In genomic region chr1:191956261-191956660, GRCm38 (mm10) we compare ENCODE assay signal across 8 mouse cellular contexts. TPM values are rescaled to one million over a fixed set of nuclear protein-coding genes. Genes with fewer than 3 reads are reported as not detected.
A peak's percentile ranks its signal among the peaks of the same experiment; 100 is the strongest.
DNase-seq lines count a peak whose midpoint lies in the region; ATAC-seq lines count a peak whose summit lies in the region.

No protein-coding gene starts in this region.

- H3K4me3 ChIP-seq in forebrain, embryonic 15.5 days: no peak overlapping the region
- H3K4me3 ChIP-seq in forebrain, embryonic 13.5 days: no peak overlapping the region
- H3K4me3 ChIP-seq in embryonic facial prominence, embryonic 13.5 days: no peak overlapping the region
- no peak overlapping the region for H3K4me3 ChIP-seq in hindbrain, embryonic 12.5 days

- H3K27me3 ChIP-seq in forebrain, embryonic 15.5 days: no peaks in the 10 kb centered on the region
- H3K27me3 ChIP-seq in forebrain, embryonic 13.5 days: no peaks in the 10 kb centered on the region
- 0 out of 2 replicates have a peak, but pooled peaks cover 3% of the 10 kb centered on the region for H3K27me3 ChIP-seq in embryonic facial prominence, embryonic 13.5 days
- H3K27me3 ChIP-seq in hindbrain, embryonic 12.5 days: no peaks in the 10 kb centered on the region

- H3K36me3 ChIP-seq in forebrain, embryonic 15.5 days: no peaks in the 10 kb centered on the region
- H3K36me3 ChIP-seq in forebrain, embryonic 13.5 days (ENCODE audit: poor library complexity, severe bottlenecking): no peaks in the 10 kb centered on the region
- H3K36me3 ChIP-seq in embryonic facial prominence, embryonic 13.5 days: no peaks in the 10 kb centered on the region
- H3K36me3 ChIP-seq in hindbrain, embryonic 12.5 days: no peaks in the 10 kb centered on the region

- no peaks in the 10 kb centered on the region for H3K4me1 ChIP-seq in forebrain, embryonic 15.5 days
- H3K4me1 ChIP-seq in forebrain, embryonic 13.5 days: no peaks in the 10 kb centered on the region
- no peaks in the 10 kb centered on the region for H3K4me1 ChIP-seq in embryonic facial prominence, embryonic 13.5 days
- no peaks in the 10 kb centered on the region for H3K4me1 ChIP-seq in hindbrain, embryonic 12.5 days

- WGBS in forebrain, embryonic 15.5 days: 70% methylated on average over 3 of the region's 3 CpGs
- WGBS in forebrain, embryonic 13.5 days: 76% methylated on average over 3 of the region's 3 CpGs
- 70% methylated on average over 3 of the region's 3 CpGs for WGBS in embryonic facial prominence, embryonic 13.5 days
- WGBS in hindbrain, embryonic 12.5 days: 72% methylated on average over 3 of the region's 3 CpGs

- H3K9me3 ChIP-seq in forebrain, embryonic 15.5 days: no peaks in the 10 kb centered on the region
- no peaks in the 10 kb centered on the region for H3K9me3 ChIP-seq in forebrain, embryonic 13.5 days (replicated peaks)
- no peaks in the 10 kb centered on the region for H3K9me3 ChIP-seq in embryonic facial prominence, embryonic 13.5 days
- no peaks in the 10 kb centered on the region for H3K9me3 ChIP-seq in hindbrain, embryonic 12.5 days (replicated peaks)

- ATAC-seq in forebrain, embryonic 15.5 days (replicated peaks): no peak
- ATAC-seq in forebrain, embryonic 13.5 days: no peak
- ATAC-seq in embryonic facial prominence, embryonic 13.5 days (ENCODE audit: insufficient number of reproducible peaks, insufficient read depth, low FRiP score, low TSS enrichment, low read depth): 0 out of 2 replicates have a peak, but pooled peaks have one; percentile 13
- no peak for ATAC-seq in hindbrain, embryonic 12.5 days (ENCODE audit: low FRiP score)

- no peak overlapping the region for H3K9ac ChIP-seq in forebrain, embryonic 15.5 days (replicated peaks)
- H3K9ac ChIP-seq in forebrain, embryonic 13.5 days: no peak overlapping the region
- H3K9ac ChIP-seq in embryonic facial prominence, embryonic 13.5 days: no peak overlapping the region
- no peak overlapping the region for H3K9ac ChIP-seq in hindbrain, embryonic 12.5 days

- peak overlapping the region; percentile 25; the same call in 1 of the 2 replicates for H3K27ac ChIP-seq in forebrain, embryonic 15.5 days (replicated peaks)
- no peak overlapping the region for H3K27ac ChIP-seq in forebrain, embryonic 13.5 days
- H3K27ac ChIP-seq in embryonic facial prominence, embryonic 13.5 days: peak overlapping the region; percentile 2; the same call in 1 of the 2 replicates
- no peak overlapping the region for H3K27ac ChIP-seq in hindbrain, embryonic 12.5 days

- no peak overlapping the region for H3K4me2 ChIP-seq in forebrain, embryonic 15.5 days (replicated peaks)
- no peak overlapping the region for H3K4me2 ChIP-seq in forebrain, embryonic 13.5 days
- H3K4me2 ChIP-seq in embryonic facial prominence, embryonic 13.5 days: no peak overlapping the region
- no peak overlapping the region for H3K4me2 ChIP-seq in hindbrain, embryonic 12.5 days (replicated peaks)

- DNase-seq in kidney, adult 8-10 months: peak; percentile 42 to 47
- DNase-seq in lung, postnatal 14 days: peak; percentile 43
- no peak for DNase-seq in right cerebral cortex, postnatal 36 days (ENCODE audit: low spot score in 2 of 2)
- no peak for DNase-seq in spleen, postnatal 4 days (ENCODE audit: low spot score in 2 of 2)

RNA-seq across cellular contexts. Expression of gene Rd3, which starts 20.9 kb away (rescaled TPM):
- polyA plus RNA-seq in forebrain, embryonic 15.5 days (2015; fragmentation: Nextera tagmentation; extraction: Ambion mirVana): 0.96 and 3.1 TPM in 2 replicates
- 1.8 and 3.0 TPM in 2 replicates for polyA plus RNA-seq in forebrain, embryonic 13.5 days (2015; fragmentation: Nextera tagmentation; extraction: Ambion mirVana)
- polyA plus RNA-seq in embryonic facial prominence, embryonic 13.5 days (2015; fragmentation: Nextera tagmentation; extraction: Ambion mirVana): 1.7 and 3.8 TPM in 2 replicates
- 4.4 and 5.3 TPM in 2 replicates for polyA plus RNA-seq in hindbrain, embryonic 12.5 days (2016; fragmentation: Nextera tagmentation; extraction: Ambion mirVana)

RNA-seq across cellular contexts. Expression of gene Slc30a1, which starts 49.7 kb away (rescaled TPM):
- polyA plus RNA-seq in forebrain, embryonic 15.5 days (2015; fragmentation: Nextera tagmentation; extraction: Ambion mirVana): 3.4 and 3.7 TPM in 2 replicates
- 1.6 and 1.8 TPM in 2 replicates for polyA plus RNA-seq in forebrain, embryonic 13.5 days (2015; fragmentation: Nextera tagmentation; extraction: Ambion mirVana)
- 1.7 and 2.0 TPM in 2 replicates for polyA plus RNA-seq in embryonic facial prominence, embryonic 13.5 days (2015; fragmentation: Nextera tagmentation; extraction: Ambion mirVana)
- polyA plus RNA-seq in hindbrain, embryonic 12.5 days (2016; fragmentation: Nextera tagmentation; extraction: Ambion mirVana): 4.6 and 4.9 TPM in 2 replicates

Comparison
In these comparisons a context has a peak if more than half of its experiments do, and no peak if none do; other contexts are left out.
1. H3K27ac ChIP-seq: peak in forebrain, embryonic 15.5 days (single experiment) and embryonic facial prominence, embryonic 13.5 days (single experiment); none in forebrain, embryonic 13.5 days (single experiment) and hindbrain, embryonic 12.5 days (single experiment).
2. DNase-seq: peak in kidney, adult 8-10 months (2 of 2) and lung, postnatal 14 days (single experiment); none in right cerebral cortex, postnatal 36 days (0 of 2) and spleen, postnatal 4 days (0 of 2).